Mouse (Mus musculus) limb, embryonic 15.5 days (tissue): ENCODE data around the gene Nifk. TPM values are rescaled to one million over a fixed set of nuclear protein-coding genes. Genes with fewer than 3 reads are reported as not detected.
A peak's percentile ranks its signal among the peaks of the same experiment; 100 is the strongest.

Experiments
- ATAC-seq: fragments of 200-750 bp; cut with Nextera tagmentation; 2 replicates; pipeline ENCODE4 v1.8.0; 2017; ENCODE audit warnings: low read depth, moderate TSS enrichment; ENCODE audit not compliant: insufficient number of reproducible peaks, low FRiP score, low TSS enrichment
- H3K27ac ChIP-seq: fragments of 300-500 bp; sonication (generic); 2 replicates; pipeline ENCODE4 v1.5.1; 2015; ENCODE audit warnings: moderate library complexity, mild to moderate bottlenecking, inconsistent platforms
- H3K27me3 ChIP-seq: fragments of 300-500 bp; sonication (generic); 2 replicates; pipeline ENCODE4 v1.6.1; 2015; ENCODE audit warnings: inconsistent platforms
- H3K36me3 ChIP-seq: fragments of 300-500 bp; sonication (generic); 2 replicates; pipeline ENCODE4 v1.6.1; 2015; ENCODE audit warnings: inconsistent platforms
- H3K4me1 ChIP-seq: fragments of 300-500 bp; sonication (generic); 2 replicates; pipeline ENCODE4 v1.6.1; 2015; ENCODE audit warnings: inconsistent platforms
- H3K4me2 ChIP-seq: fragments of 300-500 bp; sonication (generic); 2 replicates; pipeline ENCODE4 v1.6.1; 2015; ENCODE audit warnings: mild to moderate bottlenecking, inconsistent platforms
- H3K4me3 ChIP-seq: fragments of 300-500 bp; sonication (generic); 2 replicates; pipeline ENCODE4 v1.5.1; 2015; ENCODE audit warnings: mild to moderate bottlenecking, inconsistent platforms
- H3K9ac ChIP-seq: fragments of 300-500 bp; sonication (generic); 2 replicates; pipeline ENCODE4 v1.6.1; 2015; ENCODE audit warnings: inconsistent platforms
- H3K9me3 ChIP-seq: fragments of 300-500 bp; sonication (generic); 2 replicates; pipeline ENCODE4 v1.6.1; 2016; ENCODE audit warnings: inconsistent platforms
- WGBS: fragments of 180-500 bp; shearing (Covaris S2); methylation state at CpG from one replicate; pipeline ENCODE4 v1.1.7; 2015; 5-methylcytosine and 5-hydroxymethylcytosine counted together
- polyA plus RNA-seq: library from polyadenylated mRNA; unstranded; fragments of >200 nt; fragmentation: Nextera tagmentation; extraction: Ambion mirVana; gene quantifications from 2 replicates; pipeline ENCODE4 v1.2.1, GENCODE M21; 2015

Nifk gene
- polyA plus RNA-seq, result 78.5 and 83.9 TPM in 2 replicates

GRCm38 (mm10) chr1:118321661-118322201, at the start of gene Nifk:
Gene Nifk, plus strand, starts transcription at chr1:118321839.
- peak within 1 kb of the TSS; percentile 95 for H3K4me3 ChIP-seq
- H3K4me1 ChIP-seq, result peaks cover 12% of the 10 kb centered on the region

DNA sequence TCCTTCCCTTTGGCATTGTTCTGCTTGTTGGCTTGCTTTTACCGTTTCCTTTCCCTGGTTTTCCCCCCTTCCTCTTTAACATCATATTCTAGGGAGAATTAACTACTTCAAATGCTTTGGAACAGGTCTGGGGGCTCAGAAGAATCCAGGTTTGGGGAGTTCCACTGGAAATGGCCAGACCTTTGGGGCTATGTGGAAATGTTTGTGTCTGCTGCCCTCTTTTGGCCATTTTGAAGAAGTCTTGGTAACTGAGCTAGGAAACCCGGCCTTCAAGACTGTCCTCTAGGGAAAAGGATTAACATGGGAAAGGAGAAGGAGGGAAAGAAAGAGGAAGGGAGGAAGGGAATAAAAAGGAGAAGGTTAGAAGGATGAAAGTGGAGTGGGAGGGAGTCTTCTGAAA, 46.5 kb upstream of the Nifk start:
- Histone ChIP-seq H3K36me3 (no peaks in the 10 kb centered on the region), H3K4me3 (no peak overlapping the region)
- 10% methylated on average over 2 of the region's 2 CpGs for WGBS

More at GRCm38 (mm10) chr1:118321661-118322201, at the start of gene Nifk:
- under 1% methylated on average over 37 of the region's 37 CpGs for WGBS
- peak within 1 kb of the TSS; percentile 63 for H3K27ac ChIP-seq
- H3K9me3 ChIP-seq, result no peaks in the 10 kb centered on the region
- peak within 1 kb of the TSS; percentile 81 for H3K9ac ChIP-seq
- peaks cover 25% of the 10 kb centered on the region for H3K36me3 ChIP-seq
- peak within 1 kb of the TSS; percentile 59 for H3K4me2 ChIP-seq
- peak; percentile 64 for ATAC-seq
- H3K27me3 ChIP-seq, result no peaks in the 10 kb centered on the region

GRCm38 (mm10) chr1:118292291-118292690, 29.3 kb upstream of the Nifk start:
- WGBS, result 85% methylated on average over 4 of the region's 4 CpGs
- no peak for ATAC-seq
- H3K4me2 ChIP-seq, result no peak overlapping the region

More for the DNA sequence above, 46.5 kb upstream of the Nifk start:
- H3K4me1 ChIP-seq, result no peaks in the 10 kb centered on the region
- H3K9ac ChIP-seq, result no peak overlapping the region
- H3K9me3 ChIP-seq, result no peaks in the 10 kb centered on the region
- no peak overlapping the region for H3K4me2 ChIP-seq
- no peaks in the 10 kb centered on the region for H3K27me3 ChIP-seq
- no peak for ATAC-seq
- H3K27ac ChIP-seq, result no peak overlapping the region

DNA sequence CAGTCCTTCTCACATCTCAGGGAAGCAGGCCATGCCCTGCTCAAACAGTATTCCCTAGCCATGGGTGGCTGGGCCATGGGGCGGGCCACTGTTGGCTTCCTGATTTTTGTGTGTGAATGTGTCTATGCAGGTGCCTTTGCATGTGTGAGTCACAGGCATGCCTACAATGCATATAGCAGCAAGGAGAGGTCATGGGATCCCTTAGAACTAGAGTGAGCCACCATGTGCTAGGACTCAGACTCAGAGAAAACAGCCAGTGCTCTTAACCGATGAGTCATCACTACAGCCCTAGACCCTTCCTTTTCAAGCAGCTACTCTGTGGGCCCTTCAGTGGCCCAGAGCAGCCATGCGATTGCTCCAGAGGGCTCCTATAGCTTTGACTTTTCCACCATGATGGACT, 27.4 kb upstream of the Nifk start:
- Histone ChIP-seq H3K4me3 (no peak overlapping the region), H3K27ac (no peak overlapping the region), H3K36me3 (peaks cover 39% of the 10 kb centered on the region), H3K4me1 (no peaks in the 10 kb centered on the region), H3K9ac (no peak overlapping the region), H3K9me3 (no peaks in the 10 kb centered on the region), H3K27me3 (no peaks in the 10 kb centered on the region), H3K4me2 (no peak overlapping the region)
- WGBS, result 94% methylated on average over 3 of the region's 3 CpGs
- ATAC-seq, result no peak

More at GRCm38 (mm10) chr1:118292291-118292690, 29.3 kb upstream of the Nifk start:
- no peak overlapping the region for H3K9ac ChIP-seq
- H3K4me3 ChIP-seq, result no peak overlapping the region
- H3K27me3 ChIP-seq, result no peaks in the 10 kb centered on the region
- no peaks in the 10 kb centered on the region for H3K4me1 ChIP-seq
- no peaks in the 10 kb centered on the region for H3K9me3 ChIP-seq
- H3K27ac ChIP-seq, result no peak overlapping the region
- peaks cover 21% of the 10 kb centered on the region; the same call in 1 of the 2 replicates for H3K36me3 ChIP-seq

DNA sequence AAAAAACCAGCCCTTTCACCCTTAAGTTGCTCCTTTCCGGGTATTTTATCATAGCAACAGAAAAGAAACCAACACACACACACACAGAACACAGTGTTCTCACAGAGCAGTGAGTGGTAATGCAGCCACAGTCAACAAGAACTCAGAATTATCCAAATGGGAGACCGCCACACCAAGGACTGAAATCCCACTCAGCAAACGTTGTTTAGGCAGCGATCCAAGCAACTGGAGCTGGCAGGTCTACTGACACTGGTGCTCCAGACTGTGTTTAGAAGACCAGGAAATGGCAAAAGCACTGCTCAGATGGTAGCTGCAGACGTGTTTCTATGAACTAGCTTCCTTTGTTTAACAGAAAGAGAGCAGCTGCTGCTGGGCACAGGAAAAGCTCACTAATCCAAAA, 26.8 kb upstream of the Nifk start:
- Histone ChIP-seq H3K9me3 (no peaks in the 10 kb centered on the region), H3K4me3 (no peak overlapping the region), H3K4me2 (no peak overlapping the region), H3K4me1 (no peaks in the 10 kb centered on the region), H3K9ac (no peak overlapping the region), H3K27me3 (no peaks in the 10 kb centered on the region), H3K36me3 (peaks cover 45% of the 10 kb centered on the region), H3K27ac (no peak overlapping the region)
- WGBS, result 76% methylated on average over 5 of the region's 5 CpGs
- no peak for ATAC-seq

- no peak for ATAC-seq
- Histone ChIP-seq H3K4me1 (no peaks in the 10 kb centered on the region), H3K4me2 (no peak overlapping the region), H3K36me3 (peaks cover 63% of the 10 kb centered on the region), H3K27ac (no peak overlapping the region), H3K9ac (no peak overlapping the region), H3K4me3 (no peak overlapping the region), H3K9me3 (no peaks in the 10 kb centered on the region), H3K27me3 (no peaks in the 10 kb centered on the region)
- 81% methylated on average over 3 of the region's 3 CpGs for WGBS
Measured at GRCm38 (mm10) chr1:118296673-118297072, 25.0 kb upstream of the Nifk start.

DNA sequence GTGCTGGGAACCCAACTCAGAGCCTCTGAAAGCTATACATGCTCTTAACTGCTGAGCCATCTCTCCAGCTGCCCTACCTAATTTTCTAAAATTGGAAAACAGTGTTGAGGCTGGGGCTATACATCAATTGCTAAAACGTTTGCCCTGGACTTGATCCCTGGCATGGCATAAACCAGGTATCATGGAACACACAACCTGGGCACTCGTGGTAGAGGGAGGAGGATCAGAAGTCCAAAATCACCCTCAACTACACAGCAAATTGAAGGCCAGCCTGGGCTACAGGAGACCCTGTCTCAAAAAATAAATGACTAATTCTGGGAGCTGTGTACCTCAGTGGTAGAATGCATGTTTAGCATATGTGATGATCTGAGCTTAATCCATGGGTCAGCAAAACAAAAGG, 23.9 kb upstream of the Nifk start:
- WGBS, result 92% methylated on average over 2 of the region's 2 CpGs
- Histone ChIP-seq H3K4me2 (no peak overlapping the region), H3K9ac (no peak overlapping the region), H3K9me3 (no peaks in the 10 kb centered on the region), H3K4me1 (no peaks in the 10 kb centered on the region), H3K4me3 (no peak overlapping the region), H3K36me3 (peaks cover 73% of the 10 kb centered on the region), H3K27me3 (no peaks in the 10 kb centered on the region), H3K27ac (no peak overlapping the region)
- ATAC-seq, result no peak

- peak overlapping the region; percentile 94 for H3K27ac ChIP-seq
- whole genome bisulfite sequencing, result under 1% methylated on average over 67 of the region's 67 CpGs
- peaks cover 15% of the 10 kb centered on the region for H3K36me3 ChIP-seq
- peak overlapping the region; percentile 83 for H3K4me3 ChIP-seq
- H3K9ac ChIP-seq, result peak overlapping the region; percentile 93
- no peaks in the 10 kb centered on the region for H3K9me3 ChIP-seq
- H3K27me3 ChIP-seq, result no peaks in the 10 kb centered on the region
- H3K4me1 ChIP-seq, result peaks cover 8% of the 10 kb centered on the region; the same call in 1 of the 2 replicates
- peak; percentile 97 for ATAC-seq
- peak overlapping the region; percentile 72 for H3K4me2 ChIP-seq
Measured at GRCm38 (mm10) chr1:118310780-118311621, 10.6 kb upstream of the Nifk start.

DNA sequence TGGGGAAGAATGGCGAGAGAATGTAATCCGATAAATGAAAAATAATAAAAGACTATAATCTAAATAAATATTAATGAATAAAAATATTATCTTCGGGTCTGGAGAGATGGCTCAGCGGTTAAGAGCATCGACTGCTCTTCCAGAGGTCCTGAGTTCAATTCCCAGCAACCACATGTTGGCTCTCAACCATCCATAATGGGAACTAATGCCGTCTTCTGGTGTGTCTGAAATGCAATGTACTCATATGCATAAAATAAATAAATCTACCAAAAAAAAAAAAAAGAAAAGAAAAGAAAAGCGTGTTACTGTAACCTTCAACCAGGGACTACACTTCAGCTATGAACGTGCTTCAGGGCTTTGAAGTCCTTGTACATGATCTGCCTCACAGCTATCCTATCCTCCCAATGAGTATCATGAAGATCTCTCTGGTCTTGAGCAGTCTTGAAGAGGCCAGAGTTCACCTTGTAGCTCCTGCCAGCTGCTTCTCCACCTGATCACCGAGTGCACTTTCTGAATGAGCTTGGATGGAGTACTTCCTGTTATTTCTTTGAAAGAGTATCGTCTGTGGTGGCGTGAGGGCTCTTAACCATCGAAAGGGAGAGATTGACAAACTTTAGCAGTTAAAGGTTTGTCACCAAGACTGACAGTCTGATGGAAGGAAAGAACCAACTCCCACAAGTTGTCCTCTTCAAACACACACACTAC, 9.9 kb upstream of the Nifk start, which contains the start of gene Tsn:
TSS of gene Tsn (minus strand) at position 118 of the 705 bp plus-strand sequence.
- WGBS, result 49% methylated on average over 12 of the region's 12 CpGs
- H3K4me1 ChIP-seq, result peaks cover 8% of the 10 kb centered on the region; the same call in 1 of the 2 replicates
- peak within 1 kb of the TSS; percentile 72 for H3K4me2 ChIP-seq
- peaks cover 8% of the 10 kb centered on the region for H3K36me3 ChIP-seq
- H3K27ac ChIP-seq, result peak within 1 kb of the TSS; percentile 94
- H3K27me3 ChIP-seq, result no peaks in the 10 kb centered on the region
- H3K9me3 ChIP-seq, result no peaks in the 10 kb centered on the region
- peak within 1 kb of the TSS; percentile 83 for H3K4me3 ChIP-seq
- peak within 1 kb of the TSS; percentile 93 for H3K9ac ChIP-seq
- ATAC-seq, result no peak

- H3K9ac ChIP-seq, result no peak overlapping the region
- no peaks in the 10 kb centered on the region for H3K27me3 ChIP-seq
- no peak overlapping the region for H3K4me3 ChIP-seq
- no peak for ATAC-seq
- 64% methylated on average over 2 of the region's 2 CpGs for WGBS
- peaks cover 12% of the 10 kb centered on the region for H3K4me1 ChIP-seq
- H3K9me3 ChIP-seq, result no peaks in the 10 kb centered on the region
- no peak overlapping the region for H3K27ac ChIP-seq
- H3K4me2 ChIP-seq, result no peak overlapping the region
- H3K36me3 ChIP-seq, result peaks cover 22% of the 10 kb centered on the region
Measured at GRCm38 (mm10) chr1:118320696-118321095, 943 bp upstream of the Nifk start.

DNA sequence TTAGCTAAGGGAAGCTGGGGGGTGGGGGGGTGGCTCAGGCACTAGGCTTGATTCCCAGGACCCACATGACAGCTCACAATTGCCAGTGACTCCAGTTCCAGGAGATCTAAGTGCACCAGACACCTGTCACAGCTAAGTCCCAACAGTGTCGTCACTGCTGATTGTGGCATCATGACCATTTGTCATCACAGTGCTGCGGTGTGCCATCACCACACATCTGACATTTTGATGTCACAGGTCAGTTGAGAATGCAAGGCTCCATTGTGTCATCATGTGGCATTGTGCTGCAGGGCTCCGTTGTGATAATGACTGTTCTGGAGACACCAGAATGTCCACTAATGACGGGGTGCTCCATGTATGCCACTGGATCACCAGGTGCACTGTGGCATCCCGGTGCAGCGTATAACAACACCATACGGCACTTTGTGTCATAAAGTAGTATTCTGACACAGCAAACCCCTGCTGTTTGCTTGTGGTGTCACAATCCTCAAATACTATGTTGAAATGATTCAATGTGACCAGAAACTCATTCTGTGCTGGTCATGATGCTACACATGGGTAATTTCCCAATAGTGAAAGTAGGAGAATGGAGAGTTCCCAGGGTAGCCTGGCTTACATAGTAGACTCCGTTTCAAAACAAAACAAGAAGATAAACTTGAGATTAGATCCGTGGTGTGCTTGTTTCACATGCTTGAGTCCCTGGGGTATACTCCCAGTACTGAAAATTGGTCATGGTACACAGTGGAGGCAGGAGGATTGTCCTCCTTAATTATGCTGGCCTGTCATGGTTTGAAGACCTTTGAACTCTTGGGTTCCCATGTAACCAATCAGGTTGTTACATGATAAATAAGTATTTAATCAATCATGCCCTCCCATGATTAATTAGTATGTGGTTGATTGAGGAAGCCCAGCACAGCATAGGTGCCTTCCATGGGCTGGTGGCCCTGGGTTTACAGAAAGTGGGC, 13.4 kb downstream of the Nifk start:
- ATAC-seq, result no peak
- H3K27ac ChIP-seq, result no peak overlapping the region
- H3K4me1 ChIP-seq, result no peaks in the 10 kb centered on the region
- H3K4me2 ChIP-seq, result no peak overlapping the region
- no peaks in the 10 kb centered on the region for H3K9me3 ChIP-seq
- 84% methylated on average over 9 of the region's 9 CpGs for WGBS
- H3K9ac ChIP-seq, result no peak overlapping the region
- no peaks in the 10 kb centered on the region for H3K27me3 ChIP-seq
- peaks cover 52% of the 10 kb centered on the region for H3K36me3 ChIP-seq
- no peak overlapping the region for H3K4me3 ChIP-seq
